8 mouse cellular contexts compared by ENCODE assay signal in the genomic region with DNA sequence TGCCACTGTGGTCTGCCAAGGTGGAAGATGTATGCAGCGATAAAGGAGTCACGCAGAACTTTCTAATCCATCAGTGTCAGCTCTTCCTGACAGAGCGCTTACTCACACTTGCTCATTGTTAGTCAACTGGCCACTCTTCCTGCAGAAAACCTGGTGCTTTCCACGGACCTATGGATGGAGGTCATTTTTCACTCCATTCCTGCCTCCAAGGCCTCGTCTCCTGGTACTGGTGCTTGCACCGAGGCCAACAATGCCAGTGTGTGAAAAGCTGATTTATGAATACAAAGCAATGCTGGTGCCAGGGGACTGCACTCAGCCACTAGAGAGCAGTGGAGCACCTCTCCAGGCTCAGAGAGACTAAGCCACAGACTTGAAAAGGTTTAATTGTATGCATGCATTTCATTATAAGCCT. TPM values are rescaled to one million over a fixed set of nuclear protein-coding genes. Genes with fewer than 3 reads are reported as not detected.
DNase-seq lines count a peak whose midpoint lies in the region; ATAC-seq and TF ChIP-seq lines count a peak whose summit lies in the region.

No protein-coding gene starts in this region.

- H3K4me2 ChIP-seq in hindbrain, postnatal 0 days (ENCODE audit: low read depth, low read length): no peak overlapping the region
- no peak overlapping the region for H3K4me2 ChIP-seq in stomach, postnatal 0 days (replicated peaks; ENCODE audit: low read depth)

- peak overlapping the region; percentile 51; the same call in 1 of the 2 replicates for H3K27ac ChIP-seq in hindbrain, postnatal 0 days
- no peak overlapping the region for H3K27ac ChIP-seq in stomach, postnatal 0 days (replicated peaks)

- H3K9me3 ChIP-seq in hindbrain, postnatal 0 days (ENCODE audit: low read length): no peaks in the 10 kb centered on the region
- no peaks in the 10 kb centered on the region for H3K9me3 ChIP-seq in stomach, postnatal 0 days (ENCODE audit: control insufficient read depth, low read length)

- TF ChIP-seq EP300 in stomach, postnatal 0 days (optimal IDR thresholded peaks at IDR 0.05): no peak

- 32% methylated on average over 6 of the region's 6 CpGs for WGBS in hindbrain, postnatal 0 days
- WGBS in stomach, postnatal 0 days: 56% methylated on average over 6 of the region's 6 CpGs

- ATAC-seq in hindbrain, postnatal 0 days: peak; percentile 92
- ATAC-seq in megakaryocyte-erythroid progenitor cell, adult 5-6 weeks (replicated peaks; ENCODE audit: low FRiP score, low TSS enrichment, poor library complexity, severe bottlenecking): 0 out of 2 replicates have a peak, but pooled peaks have one; percentile 26
- ATAC-seq in stomach, postnatal 0 days (ENCODE audit: low FRiP score, low TSS enrichment): no peak

- H3K27me3 ChIP-seq in hindbrain, postnatal 0 days (ENCODE audit: insufficient read depth, low read length): no peaks in the 10 kb centered on the region
- no peaks in the 10 kb centered on the region for H3K27me3 ChIP-seq in stomach, postnatal 0 days (ENCODE audit: control insufficient read depth, insufficient read depth, low read length)

- peak; percentile 15 for DNase-seq in ovary, adult 18-20 months (ENCODE audit: low spot score)
- DNase-seq in ovary, postnatal 10 days (ENCODE audit: low spot score): no peak
- peak; percentile 52 to 61 for DNase-seq in cerebellum, postnatal 10 days
- peak; percentile 83 for DNase-seq in hindbrain, postnatal 0 days (ENCODE audit: low spot score)
- DNase-seq in stomach, postnatal 0 days (ENCODE audit: low spot score): peak; percentile 41
- DNase-seq in heart, postnatal 14 days: no peak
- no peak for DNase-seq in thymus, postnatal 14 days

- H3K36me3 ChIP-seq in hindbrain, postnatal 0 days (ENCODE audit: insufficient read depth, low read length): no peaks in the 10 kb centered on the region
- peaks cover 6% of the 10 kb centered on the region; the same call in 1 of the 2 replicates for H3K36me3 ChIP-seq in stomach, postnatal 0 days (ENCODE audit: control insufficient read depth, insufficient read depth, low read length)

- intact Hi-C loops in heart, postnatal 14 days (cut with DNase I): no loop called here

- no peaks in the 10 kb centered on the region for H3K4me1 ChIP-seq in hindbrain, postnatal 0 days (ENCODE audit: insufficient read depth, low read length)
- no peaks in the 10 kb centered on the region for H3K4me1 ChIP-seq in stomach, postnatal 0 days (replicated peaks; ENCODE audit: control insufficient read depth, insufficient read depth)

- no peak overlapping the region for H3K4me3 ChIP-seq in hindbrain, postnatal 0 days (ENCODE audit: low read length)
- no peak overlapping the region for H3K4me3 ChIP-seq in stomach, postnatal 0 days (ENCODE audit: low read depth, low read length)

- peak; percentile 74 for TF ChIP-seq CTCF in hindbrain, postnatal 0 days (IDR thresholded peaks at IDR 0.05; ENCODE audit: low read depth)
- peak; percentile 65 for TF ChIP-seq CTCF in stomach, postnatal 0 days (IDR thresholded peaks at IDR 0.05; ENCODE audit: low read depth)

- H3K9ac ChIP-seq in hindbrain, postnatal 0 days (replicated peaks; ENCODE audit: low read length): no peak overlapping the region
- no peak overlapping the region for H3K9ac ChIP-seq in stomach, postnatal 0 days (ENCODE audit: low read length)

RNA-seq across cellular contexts. Expression of gene Psmb7, which starts 22.3 kb away (rescaled TPM):
- total RNA-seq in hindbrain, postnatal 0 days (2014; rRNA removed): 172 and 178 TPM in 2 replicates
- polyA plus RNA-seq in hindbrain, postnatal 0 days (2015; fragmentation: Nextera tagmentation; extraction: Ambion mirVana): 300 and 304 TPM in 2 replicates
- 185 and 224 TPM in 2 replicates for total RNA-seq in megakaryocyte-erythroid progenitor cell, adult 5-6 weeks (2014; fragmentation: Nextera tagmentation)
- total RNA-seq in megakaryocyte-erythroid progenitor cell, adult 5-6 weeks (2017): 385 and 429 TPM in 2 replicates
- polyA plus RNA-seq in stomach, postnatal 0 days (2015; fragmentation: Nextera tagmentation; extraction: Ambion mirVana): 162 and 166 TPM in 2 replicates
- 100 to 1,000 TPM; 242 to 254 TPM for total RNA-seq in heart, postnatal 14 days (2021)

Comparison
In these comparisons a context has a peak if more than half of its experiments do, and no peak if none do; other contexts are left out.
1. DNase-seq: peak in ovary, adult 18-20 months (single experiment), cerebellum, postnatal 10 days (2 of 2), hindbrain, postnatal 0 days (single experiment) and stomach, postnatal 0 days (single experiment); none in ovary, postnatal 10 days (single experiment), heart, postnatal 14 days (0 of 2) and thymus, postnatal 14 days (single experiment).